Mouse (Mus musculus) CD4-positive, CD25-positive, alpha-beta regulatory T cell (primary cell): Measurements from ENCODE around the gene Gm34302. TPM values are rescaled to one million over a fixed set of nuclear protein-coding genes. Genes with fewer than 3 reads are reported as not detected.

ENCODE experiments used
- polyA plus RNA-seq: library from polyadenylated mRNA; unstranded; fragments of 100-300 nt; shearing (Covaris generic); gene quantifications from one replicate; pipeline ENCODE4 v1.2.1, GENCODE M21; 2017

The Gm34302 gene
- polyA plus RNA-seq: not detected

DNA sequence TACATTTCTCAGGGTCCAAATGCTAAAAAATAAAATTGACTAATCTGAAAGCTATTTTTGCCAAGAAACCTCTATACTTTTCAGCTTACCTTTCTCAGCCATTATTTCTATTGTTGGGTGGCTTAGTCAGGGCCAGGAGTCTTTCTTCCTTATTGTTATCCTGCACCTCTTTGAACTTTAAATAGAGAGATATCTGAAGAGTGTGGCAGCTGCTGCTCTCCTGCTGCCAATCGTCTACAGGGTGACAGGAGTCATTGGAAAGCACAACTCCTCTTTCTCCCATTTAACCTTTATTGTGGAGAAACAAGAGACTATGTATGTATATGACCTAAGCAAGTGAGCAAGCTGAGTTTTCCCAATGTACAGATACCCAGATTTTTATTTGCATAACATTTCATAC lies at the start of gene Gm34302:
TSS of gene Gm34302 (minus strand) at position 154 of the 400 bp plus-strand sequence.

Other genes with a start within 250 kb of the Gm34302 start
- 0.34 TPM for gene Mme, start 242.3 kb downstream of the Gm34302 start, polyA plus RNA-seq